Mouse (Mus musculus) embryonic fibroblast, embryonic 13.5 days (primary cell): Measurements from ENCODE around the gene Ptpre.

ENCODE experiments used
- CTCF ChIP-seq: IDR thresholded peaks from 2 replicates; pipeline ENCODE4 v1.5.1; 2011; ENCODE audit warnings: mild to moderate bottlenecking, control low read depth, low read length, moderate library complexity, borderline replicate concordance; ENCODE audit not compliant: insufficient read depth
- POLR2A ChIP-seq: IDR thresholded peaks from 2 replicates; pipeline ENCODE4 v1.6.1; 2011; ENCODE audit warnings: low read depth, mild to moderate bottlenecking, control low read depth, low read length, moderate library complexity

GRCm38 (mm10) chr7:135612276-135612675 lies 75.0 kb downstream of the Ptpre start:
- no peak for TF ChIP-seq CTCF
- TF ChIP-seq POLR2A, result no peak
